9 mouse cellular contexts compared by ENCODE assay signal in the genomic region with DNA sequence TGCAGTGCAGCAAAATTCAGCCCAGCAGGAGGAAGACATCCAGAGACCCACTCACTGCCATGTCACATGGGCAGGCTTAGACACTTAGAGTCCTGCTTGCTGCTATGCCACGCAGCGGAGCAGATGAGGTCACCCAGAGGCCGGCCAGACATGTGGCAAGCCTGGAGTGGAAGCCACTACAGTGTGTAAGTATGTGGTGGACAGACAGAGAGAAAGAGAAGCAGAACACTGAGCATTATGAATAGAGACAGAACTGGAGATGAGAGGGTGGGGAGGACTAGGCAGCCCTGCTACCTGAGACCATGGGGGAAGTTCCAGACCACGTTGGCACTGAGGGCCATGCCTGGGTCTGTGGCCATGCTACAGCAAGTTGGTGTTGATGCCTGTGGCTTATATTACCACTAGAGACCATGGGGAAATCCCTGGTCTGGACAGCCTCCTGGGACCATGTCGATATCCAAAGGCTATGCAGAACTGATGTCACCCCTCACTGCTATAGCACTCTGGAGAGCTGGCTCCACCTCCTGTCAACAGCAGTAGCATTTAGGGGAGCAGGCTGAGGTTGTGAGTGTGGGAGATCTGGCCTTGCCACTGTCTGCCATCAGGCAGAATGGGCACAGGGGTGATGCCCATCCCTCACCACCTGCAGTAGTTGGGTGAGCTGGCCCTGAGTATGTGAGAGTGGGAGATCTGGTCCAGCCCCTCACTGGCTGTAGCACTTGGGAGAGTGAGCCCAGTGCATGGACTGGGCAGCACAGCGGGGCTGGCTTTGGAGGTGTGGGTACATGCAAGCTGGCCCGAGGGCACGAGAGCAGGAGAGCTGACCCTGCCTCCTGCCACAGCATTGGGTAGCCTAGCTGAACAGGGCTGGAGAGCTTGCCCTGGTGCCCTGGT. TPM values are rescaled to one million over a fixed set of nuclear protein-coding genes. Genes with fewer than 3 reads are reported as not detected.
DNase-seq lines count a peak whose midpoint lies in the region; ATAC-seq lines count a peak whose summit lies in the region.
"Had no signal": no experiment of that assay in that cellular context is flagged by ENCODE, and none has a peak within 500 bp of the region (broad histone marks: within the 10 kb centered on the region; RNA-seq: fewer than 3 reads in every experiment).

No protein-coding gene starts in this region.

- no peak overlapping the region for H3K4me2 ChIP-seq in midbrain, embryonic 13.5 days (replicated peaks)
- no peak overlapping the region for H3K4me2 ChIP-seq in midbrain, embryonic 15.5 days
- no peak overlapping the region for H3K4me2 ChIP-seq in hindbrain, embryonic 15.5 days
- no peak overlapping the region for H3K4me2 ChIP-seq in stomach, embryonic 14.5 days (replicated peaks; ENCODE audit: low read depth, low read length)

- WGBS in midbrain, embryonic 13.5 days: 89% methylated on average over 8 of the region's 8 CpGs
- WGBS in midbrain, embryonic 15.5 days: 94% methylated on average over 8 of the region's 8 CpGs
- 94% methylated on average over 8 of the region's 8 CpGs for WGBS in hindbrain, embryonic 15.5 days
- 94% methylated on average over 8 of the region's 8 CpGs for WGBS in stomach, embryonic 14.5 days

- H3K9me3 ChIP-seq in midbrain, embryonic 13.5 days: no peaks in the 10 kb centered on the region
- no peaks in the 10 kb centered on the region for H3K9me3 ChIP-seq in midbrain, embryonic 15.5 days
- H3K9me3 ChIP-seq in hindbrain, embryonic 15.5 days: no peaks in the 10 kb centered on the region
- H3K9me3 ChIP-seq in stomach, embryonic 14.5 days (ENCODE audit: control insufficient read depth, low read depth, low read length): no peaks in the 10 kb centered on the region

- no peak overlapping the region for H3K9ac ChIP-seq in midbrain, embryonic 13.5 days (replicated peaks)
- H3K9ac ChIP-seq in midbrain, embryonic 15.5 days: no peak overlapping the region
- no peak overlapping the region for H3K9ac ChIP-seq in hindbrain, embryonic 15.5 days
- H3K9ac ChIP-seq in stomach, embryonic 14.5 days (replicated peaks; ENCODE audit: low read depth, low read length): no peak overlapping the region

- DNase-seq in adrenal gland, postnatal 14 days: peak; percentile 49
- no peak for DNase-seq in adrenal gland, postnatal 10 days
- DNase-seq in cerebellum, postnatal 4 days (ENCODE audit: low spot score in 2 of 2): no peak
- DNase-seq in spleen, adult 12 weeks (ENCODE audit: low spot score): no peak

- H3K36me3 ChIP-seq in midbrain, embryonic 13.5 days: no peaks in the 10 kb centered on the region
- H3K36me3 ChIP-seq in midbrain, embryonic 15.5 days (replicated peaks): no peaks in the 10 kb centered on the region
- peaks cover 7% of the 10 kb centered on the region; the same call in 1 of the 2 replicates for H3K36me3 ChIP-seq in hindbrain, embryonic 15.5 days
- H3K36me3 ChIP-seq in stomach, embryonic 14.5 days (ENCODE audit: control insufficient read depth, insufficient read depth, low read length): no peaks in the 10 kb centered on the region

- no peak overlapping the region for H3K27ac ChIP-seq in midbrain, embryonic 13.5 days
- H3K27ac ChIP-seq in midbrain, embryonic 15.5 days: no peak overlapping the region
- no peak overlapping the region for H3K27ac ChIP-seq in hindbrain, embryonic 15.5 days (replicated peaks)
- H3K27ac ChIP-seq in stomach, embryonic 14.5 days (ENCODE audit: low read length): no peak overlapping the region

- ATAC-seq in midbrain, embryonic 13.5 days: peak; percentile 52
- ATAC-seq in midbrain, embryonic 15.5 days (replicated peaks): no peak
- 0 out of 2 replicates have a peak, but pooled peaks have one; percentile 45 for ATAC-seq in hindbrain, embryonic 15.5 days (ENCODE audit: low FRiP score, low read depth)
- ATAC-seq in stomach, embryonic 14.5 days (ENCODE audit: insufficient number of reproducible peaks, insufficient read depth, low FRiP score, low read depth): 0 out of 2 replicates have a peak, but pooled peaks have one; percentile 7
- ATAC-seq: inflammation-experienced regulatory T-cells, adult 6 months had no signal

- no peak overlapping the region for H3K4me3 ChIP-seq in midbrain, embryonic 13.5 days (replicated peaks)
- H3K4me3 ChIP-seq in midbrain, embryonic 15.5 days: no peak overlapping the region
- no peak overlapping the region for H3K4me3 ChIP-seq in hindbrain, embryonic 15.5 days
- H3K4me3 ChIP-seq in stomach, embryonic 14.5 days (ENCODE audit: low read depth, low read length): no peak overlapping the region

- no peaks in the 10 kb centered on the region for H3K27me3 ChIP-seq in midbrain, embryonic 13.5 days
- H3K27me3 ChIP-seq in midbrain, embryonic 15.5 days (replicated peaks): no peaks in the 10 kb centered on the region
- no peaks in the 10 kb centered on the region for H3K27me3 ChIP-seq in hindbrain, embryonic 15.5 days
- H3K27me3 ChIP-seq in stomach, embryonic 14.5 days (ENCODE audit: control insufficient read depth, insufficient read depth, low read length): no peaks in the 10 kb centered on the region

- no peaks in the 10 kb centered on the region for H3K4me1 ChIP-seq in midbrain, embryonic 13.5 days (replicated peaks)
- H3K4me1 ChIP-seq in midbrain, embryonic 15.5 days: no peaks in the 10 kb centered on the region
- no peaks in the 10 kb centered on the region for H3K4me1 ChIP-seq in hindbrain, embryonic 15.5 days (replicated peaks)
- no peaks in the 10 kb centered on the region for H3K4me1 ChIP-seq in stomach, embryonic 14.5 days (ENCODE audit: control insufficient read depth, insufficient read depth, low read length)

RNA-seq across cellular contexts. Expression of gene Gyg, which starts 24.4 kb away (rescaled TPM):
- total RNA-seq in adrenal gland, postnatal 14 days (2021): 84.3 and 84.6 TPM in 2 replicates
- 10 to 100 TPM; 75.3 to 99.1 TPM for total RNA-seq in adrenal gland, postnatal 10 days (2021)
- 24.5 and 25.0 TPM in 2 replicates for polyA plus RNA-seq in midbrain, embryonic 13.5 days (2015; fragmentation: Nextera tagmentation; extraction: Ambion mirVana)
- polyA plus RNA-seq in midbrain, embryonic 15.5 days (2015; fragmentation: Nextera tagmentation; extraction: Ambion mirVana): 47.3 and 48.5 TPM in 2 replicates
- 70.3 TPM in 2 replicates for polyA plus RNA-seq in hindbrain, embryonic 15.5 days (2015; fragmentation: Nextera tagmentation; extraction: Ambion mirVana)
- polyA plus RNA-seq in stomach, embryonic 14.5 days (2014; fragmentation: Nextera tagmentation; extraction: Ambion mirVana): 68.4 and 71.0 TPM in 2 replicates
